Mouse (Mus musculus) kidney, adult 2 months (tissue): ENCODE results near the gene Rcn3.

ENCODE experiments used
- CTCF ChIP-seq: fragments of 200-500 bp; conservative IDR thresholded peaks from 2 replicates; pipeline ENCODE4 v1.5.1; 2011; ENCODE audit warnings: low read depth, mild to moderate bottlenecking, control low read depth, low read length, moderate library complexity, mixed read lengths; ENCODE audit not compliant: insufficient read depth, insufficient read length
- POLR2A ChIP-seq: fragments of 200-500 bp; IDR thresholded peaks from one replicate; pipeline ENCODE4 v1.6.1; 2011; ENCODE audit warnings: low read depth, low read length, control low read depth

DNA sequence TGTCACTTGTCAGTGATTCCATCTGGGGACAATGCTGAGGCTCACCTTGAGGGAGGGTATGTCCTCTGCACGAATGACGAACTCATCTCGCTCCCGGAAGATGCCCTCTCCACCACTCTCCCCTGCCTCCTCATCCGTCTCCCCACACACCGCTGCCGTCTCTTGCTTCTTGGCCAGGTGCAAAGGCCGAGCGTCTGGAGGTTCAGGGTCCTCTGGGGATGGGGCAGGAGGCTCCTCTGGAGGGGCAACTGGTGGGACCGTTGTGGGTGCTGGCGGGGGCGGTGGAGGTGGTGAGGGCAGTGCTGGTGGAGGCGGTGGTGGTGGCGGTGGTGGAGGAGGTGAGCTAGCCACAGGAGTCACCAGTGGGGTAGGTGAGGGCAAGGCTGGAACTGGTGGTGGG, 48.7 kb downstream of the Rcn3 start:
- TF ChIP-seq POLR2A (no peak), CTCF (no peak)
